Mouse (Mus musculus) lung, embryonic 14.5 days (tissue): ENCODE data around the gene Dcakd. TPM values are rescaled to one million over a fixed set of nuclear protein-coding genes. Genes with fewer than 3 reads are reported as not detected.
A peak's percentile ranks its signal among the peaks of the same experiment; 100 is the strongest.

Experiments used
- ATAC-seq: fragments of 200-750 bp; cut with Nextera tagmentation; 2 replicates; pipeline ENCODE4 v1.8.0; 2017; ENCODE audit warnings: mild to moderate bottlenecking, moderate TSS enrichment, moderate library complexity; ENCODE audit not compliant: insufficient read depth
- DNase-seq: peaks from one replicate; pipeline ENCODE4 v3.0.0-alpha.2; 2015
- H3K27ac ChIP-seq: fragments of 300-500 bp; sonication (generic); 2 replicates; pipeline ENCODE4 v1.5.1; 2014; ENCODE audit warnings: low read depth, mild to moderate bottlenecking, moderate library complexity
- H3K27me3 ChIP-seq: fragments of 300-500 bp; sonication (generic); 2 replicates; pipeline ENCODE4 v1.6.1; 2014; ENCODE audit warnings: low read length, control low read depth; ENCODE audit not compliant: insufficient read depth
- H3K36me3 ChIP-seq: fragments of 300-500 bp; sonication (generic); 2 replicates; pipeline ENCODE4 v1.6.1; 2014; ENCODE audit warnings: control low read depth; ENCODE audit not compliant: insufficient read depth
- H3K4me1 ChIP-seq: fragments of 300-500 bp; sonication (generic); 2 replicates; pipeline ENCODE4 v1.6.1; 2014; ENCODE audit warnings: antibody characterized with exemption, control low read depth; ENCODE audit not compliant: insufficient read depth
- H3K4me2 ChIP-seq: fragments of 300-500 bp; sonication (generic); 2 replicates; pipeline ENCODE4 v1.6.1; 2014; ENCODE audit warnings: mild to moderate bottlenecking
- H3K4me3 ChIP-seq: fragments of 300-500 bp; sonication (generic); 2 replicates; pipeline ENCODE4 v1.5.1; 2014; ENCODE audit warnings: low read depth, low read length
- H3K9ac ChIP-seq: fragments of 300-500 bp; sonication (generic); 2 replicates; pipeline ENCODE4 v1.6.1; 2014
- H3K9me3 ChIP-seq: fragments of 300-500 bp; sonication (generic); 2 replicates; pipeline ENCODE4 v1.6.1; 2016; ENCODE audit warnings: low read depth, low read length, control low read depth
- CTCF ChIP-seq: IDR thresholded peaks from 2 replicates; pipeline ENCODE4 v1.5.1; 2016; ENCODE audit warnings: antibody characterized with exemption, low read depth
- WGBS: fragments of 180-500 bp; shearing (Covaris S2); extraction: QIAGEN DNeasy Blood & Tissue Kit; methylation state at CpG from one replicate; pipeline ENCODE4 v1.1.7; 2014; 5-methylcytosine and 5-hydroxymethylcytosine counted together
- polyA plus RNA-seq: library from polyadenylated mRNA; unstranded; fragments of >200 nt; fragmentation: Nextera tagmentation; extraction: Ambion mirVana; gene quantifications from 2 replicates; pipeline ENCODE4 v1.2.1, GENCODE M21; 2014

Gene Dcakd
- polyA plus RNA-seq, 1 experiment from 2014 or later, result 225 TPM

GRCm38 (mm10) chr11:103049611-103050010, 21.5 kb upstream of the Dcakd start:
- ATAC-seq (no peak), DNase-seq (no peak)
- H3K27me3 ChIP-seq, result no peaks in the 10 kb centered on the region
- H3K36me3 ChIP-seq, result peaks cover 68% of the 10 kb centered on the region
- H3K9ac ChIP-seq, result no peak overlapping the region
- TF ChIP-seq CTCF, result no peak
- H3K4me2 ChIP-seq, result no peak overlapping the region
- H3K4me3 ChIP-seq, result no peak overlapping the region
- no peaks in the 10 kb centered on the region for H3K9me3 ChIP-seq
- 87% methylated on average over 5 of the region's 5 CpGs for WGBS
- H3K4me1 ChIP-seq, result no peaks in the 10 kb centered on the region
- H3K27ac ChIP-seq, result no peak overlapping the region

- peaks cover 60% of the 10 kb centered on the region for H3K36me3 ChIP-seq
- no peak for ATAC-seq
Measured at GRCm38 (mm10) chr11:103046286-103046685, 18.2 kb upstream of the Dcakd start.

GRCm38 (mm10) chr11:103043982-103044381, 15.8 kb upstream of the Dcakd start:
- no peak overlapping the region for H3K27ac ChIP-seq
- TF ChIP-seq CTCF, result no peak

More at GRCm38 (mm10) chr11:103046286-103046685, 18.2 kb upstream of the Dcakd start:
- Histone ChIP-seq H3K9me3 (no peaks in the 10 kb centered on the region), H3K9ac (no peak overlapping the region), H3K4me3 (no peak overlapping the region), H3K27ac (no peak overlapping the region), H3K27me3 (no peaks in the 10 kb centered on the region), H3K4me2 (no peak overlapping the region), H3K4me1 (no peaks in the 10 kb centered on the region)
- DNase-seq, result peak; percentile 14
- no peak for TF ChIP-seq CTCF
- 72% methylated on average over 8 of the region's 8 CpGs for WGBS

GRCm38 (mm10) chr11:103042828-103043227, 14.7 kb upstream of the Dcakd start:
- DNase-seq (no peak), ATAC-seq (no peak)
- Histone ChIP-seq H3K4me1 (no peaks in the 10 kb centered on the region), H3K27me3 (no peaks in the 10 kb centered on the region), H3K4me2 (no peak overlapping the region), H3K36me3 (peaks cover 59% of the 10 kb centered on the region), H3K9me3 (no peaks in the 10 kb centered on the region), H3K9ac (no peak overlapping the region), H3K4me3 (no peak overlapping the region), H3K27ac (no peak overlapping the region)
- no peak for TF ChIP-seq CTCF
- WGBS, result 73% methylated on average over 4 of the region's 4 CpGs

More at GRCm38 (mm10) chr11:103043982-103044381, 15.8 kb upstream of the Dcakd start:
- no peak for ATAC-seq
- Histone ChIP-seq H3K4me2 (no peak overlapping the region), H3K36me3 (peaks cover 52% of the 10 kb centered on the region), H3K4me1 (no peaks in the 10 kb centered on the region), H3K4me3 (no peak overlapping the region), H3K9me3 (no peaks in the 10 kb centered on the region), H3K27me3 (no peaks in the 10 kb centered on the region), H3K9ac (no peak overlapping the region)
- 95% methylated on average over 3 of the region's 3 CpGs for WGBS
- no peak for DNase-seq

- Histone ChIP-seq H3K4me1 (no peaks in the 10 kb centered on the region), H3K36me3 (peaks cover 32% of the 10 kb centered on the region), H3K4me2 (no peak overlapping the region), H3K27me3 (no peaks in the 10 kb centered on the region), H3K27ac (no peak overlapping the region), H3K9ac (no peak overlapping the region), H3K4me3 (no peak overlapping the region), H3K9me3 (no peaks in the 10 kb centered on the region)
- no peak for DNase-seq
- 72% methylated on average over 6 of the region's 6 CpGs for WGBS
- no peak for TF ChIP-seq CTCF
- ATAC-seq, result no peak
Measured at GRCm38 (mm10) chr11:103038037-103038436, 9.9 kb upstream of the Dcakd start.

- no peaks in the 10 kb centered on the region for H3K4me1 ChIP-seq
- H3K27me3 ChIP-seq, result no peaks in the 10 kb centered on the region
- no peak overlapping the region for H3K9ac ChIP-seq
- DNase-seq (no peak), ATAC-seq (no peak)
- H3K9me3 ChIP-seq, result no peaks in the 10 kb centered on the region
- peaks cover 28% of the 10 kb centered on the region for H3K36me3 ChIP-seq
- no peak overlapping the region for H3K4me2 ChIP-seq
- H3K27ac ChIP-seq, result no peak overlapping the region
- no peak overlapping the region for H3K4me3 ChIP-seq
- 82% methylated on average over 8 of the region's 8 CpGs for WGBS
- TF ChIP-seq CTCF, result no peak
Measured at GRCm38 (mm10) chr11:103036881-103037465, 8.8 kb upstream of the Dcakd start.

GRCm38 (mm10) chr11:103035007-103035406, 6.9 kb upstream of the Dcakd start:
- Histone ChIP-seq H3K4me2 (no peak overlapping the region), H3K4me1 (no peaks in the 10 kb centered on the region), H3K4me3 (no peak overlapping the region), H3K27me3 (no peaks in the 10 kb centered on the region), H3K9me3 (no peaks in the 10 kb centered on the region), H3K27ac (no peak overlapping the region), H3K36me3 (peaks cover 27% of the 10 kb centered on the region), H3K9ac (no peak overlapping the region)
- no peak for TF ChIP-seq CTCF
- DNase-seq (no peak), ATAC-seq (no peak)
- 79% methylated on average over 6 of the region's 6 CpGs for WGBS
